Mouse (Mus musculus) intestine, embryonic 14.5 days (tissue): ENCODE results near the gene Zfp873. TPM values are rescaled to one million over a fixed set of nuclear protein-coding genes. Genes with fewer than 3 reads are reported as not detected.

Source experiments
- polyA plus RNA-seq: library from polyadenylated mRNA; unstranded; fragments of >200 nt; fragmentation: Nextera tagmentation; extraction: Ambion mirVana; gene quantifications from 2 replicates; pipeline ENCODE4 v1.2.1, GENCODE M21; 2014

Zfp873 gene
- polyA plus RNA-seq, 1 experiment from 2014 or later, result 14.6 TPM

Other genes starting within 250 kb of the Zfp873 start
- 3.7 and 4.1 TPM in 2 replicates for gene Gm4767, start 235.9 kb upstream of the Zfp873 start, polyA plus RNA-seq
- 9.4 and 11.8 TPM in 2 replicates for gene Gm32687, start 184.2 kb upstream of the Zfp873 start, polyA plus RNA-seq
- 4.5 and 5.4 TPM in 2 replicates for gene Zfp781, start 117.6 kb upstream of the Zfp873 start, polyA plus RNA-seq
- gene BC024063, start 35.2 kb downstream of the Zfp873 start, polyA plus RNA-seq, result 5.0 and 5.4 TPM in 2 replicates
- gene AU041133, start 79.9 kb downstream of the Zfp873 start, polyA plus RNA-seq, result 7.3 and 8.1 TPM in 2 replicates
- 13.0 and 15.9 TPM in 2 replicates for gene Zfp938, start 193.2 kb downstream of the Zfp873 start, polyA plus RNA-seq